8 mouse cellular contexts compared by ENCODE assay signal in the genomic region with DNA sequence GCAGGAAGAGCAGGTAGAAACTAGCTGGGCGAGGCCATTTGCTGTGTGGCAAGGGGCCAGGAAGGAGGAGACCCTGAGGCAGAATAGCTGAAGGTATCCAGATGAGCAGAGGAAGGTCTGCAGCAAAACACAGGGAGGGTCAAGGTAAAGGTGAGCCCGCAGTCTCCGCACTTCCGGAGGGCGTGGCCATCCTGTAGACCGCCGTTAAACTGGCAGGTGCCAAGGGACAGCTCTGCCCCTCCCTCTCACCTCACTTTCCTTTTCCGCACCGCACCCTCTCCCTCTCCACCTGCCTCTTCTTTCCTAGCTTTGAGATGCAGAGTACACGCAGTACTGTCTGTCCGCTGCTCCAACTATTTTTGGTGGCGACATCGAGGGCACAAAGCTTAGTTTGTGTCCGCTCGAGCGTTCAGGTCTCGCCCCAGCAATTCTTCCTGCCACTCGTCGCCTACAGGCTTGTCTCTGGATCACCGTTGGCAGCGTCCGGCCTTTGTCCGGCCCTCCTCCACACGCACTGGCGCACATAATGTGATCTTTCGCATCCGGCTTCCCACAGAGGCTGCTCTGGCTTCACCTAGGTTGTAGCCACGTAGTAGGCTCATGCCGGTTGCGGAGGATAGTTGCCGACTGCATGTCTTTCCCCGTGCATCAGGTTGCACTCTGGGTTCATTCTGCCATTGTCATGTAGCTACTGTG. TPM values are rescaled to one million over a fixed set of nuclear protein-coding genes. Genes with fewer than 3 reads are reported as not detected.
DNase-seq lines count a peak whose midpoint lies in the region; ATAC-seq lines count a peak whose summit lies in the region.

No protein-coding gene starts in this region.

- H3K27me3 ChIP-seq in neural tube, embryonic 11.5 days (ENCODE audit: control insufficient read depth, insufficient read depth, low read length), result peaks cover 17% of the 10 kb centered on the region

- no peaks in the 10 kb centered on the region for H3K9me3 ChIP-seq in neural tube, embryonic 11.5 days (ENCODE audit: control insufficient read depth, low read length)

- 6% methylated on average over 32 of the region's 32 CpGs for WGBS in neural tube, embryonic 11.5 days

- no peak overlapping the region for H3K27ac ChIP-seq in neural tube, embryonic 11.5 days (ENCODE audit: low read depth, low read length)

- DNase-seq in B cell, adult 2 months, result peak; percentile 64 to 66
- peak; percentile 52 for DNase-seq in ES-CJ7 (ENCODE audit: low read depth, low spot score)
- peak; percentile 70 to 72 for DNase-seq in cerebellum, postnatal 10 days
- DNase-seq in heart, adult 8-10 months (ENCODE audit: low spot score), result peak; percentile 62
- peak; percentile 73 for DNase-seq in kidney, adult 18-20 months
- DNase-seq in lung, adult 18-20 months, result peak; percentile 76 to 83
- peak; percentile 53 for DNase-seq in neural tube, embryonic 11.5 days (ENCODE audit: low spot score)
- no peak for DNase-seq in adipocyte (ENCODE audit: low spot score)

- ATAC-seq in neural tube, embryonic 11.5 days (ENCODE audit: insufficient read depth, low FRiP score, low TSS enrichment), result peak; percentile 7; the same call in 1 of the 2 replicates

- H3K4me1 ChIP-seq in neural tube, embryonic 11.5 days (ENCODE audit: control insufficient read depth, insufficient read depth, low read length), result peaks cover 15% of the 10 kb centered on the region

- no peaks in the 10 kb centered on the region for H3K36me3 ChIP-seq in neural tube, embryonic 11.5 days (ENCODE audit: control insufficient read depth, insufficient read depth, low read length)

- peak overlapping the region; percentile 14 for H3K4me3 ChIP-seq in neural tube, embryonic 11.5 days (ENCODE audit: low read depth, low read length)

- H3K4me2 ChIP-seq in neural tube, embryonic 11.5 days (ENCODE audit: low read depth), result peak overlapping the region; percentile 41

- peak overlapping the region; percentile 58 for H3K9ac ChIP-seq in neural tube, embryonic 11.5 days (ENCODE audit: low read length)

RNA-seq across cellular contexts. Expression of a gene that starts 1.0 kb away (rescaled TPM):
- under 1 TPM; 0.12 to 0.49 (median 0.33) TPM for total RNA-seq in heart, adult 8-10 months (2022)
- 30.6 and 36.0 TPM in 2 replicates for polyA plus RNA-seq in neural tube, embryonic 11.5 days (2014; fragmentation: Nextera tagmentation; extraction: Ambion mirVana)

RNA-seq across cellular contexts. Expression of a gene that starts 9.1 kb away (rescaled TPM):
- total RNA-seq in heart, adult 8-10 months (2022), result 100 to 1,000 TPM; 154 to 215 (median 169) TPM
- 53.3 and 58.2 TPM in 2 replicates for polyA plus RNA-seq in neural tube, embryonic 11.5 days (2014; fragmentation: Nextera tagmentation; extraction: Ambion mirVana)

RNA-seq across cellular contexts. Expression of a gene that starts 15.2 kb away (rescaled TPM):
- 1,000 to 10,000 TPM; 1,612 to 1,913 (median 1,690) TPM for total RNA-seq in heart, adult 8-10 months (2022)
- polyA plus RNA-seq in neural tube, embryonic 11.5 days (2014; fragmentation: Nextera tagmentation; extraction: Ambion mirVana), result 198 and 211 TPM in 2 replicates

RNA-seq across cellular contexts. Expression of a gene that starts 30.5 kb away (rescaled TPM):
- total RNA-seq in heart, adult 8-10 months (2022), result under 1 TPM in 2 of 4 experiments, not detected in 2; 0.16 to 0.22 TPM
- polyA plus RNA-seq in neural tube, embryonic 11.5 days (2014; fragmentation: Nextera tagmentation; extraction: Ambion mirVana), result 13.2 and 13.7 TPM in 2 replicates

RNA-seq across cellular contexts. Expression of a gene that starts 57.1 kb away (rescaled TPM):
- total RNA-seq in heart, adult 8-10 months (2022), result 10 to 100 TPM; 45.0 to 47.2 (median 46.1) TPM
- 21.5 and 21.9 TPM in 2 replicates for polyA plus RNA-seq in neural tube, embryonic 11.5 days (2014; fragmentation: Nextera tagmentation; extraction: Ambion mirVana)
